Mouse (Mus musculus) G1E-ER4 (cell line): ENCODE data around the gene Chml. TPM values are rescaled to one million over a fixed set of nuclear protein-coding genes. Genes with fewer than 3 reads are reported as not detected.

ENCODE experiments used
- GATA1 ChIP-seq: IDR thresholded peaks from one replicate; pipeline ENCODE4 v1.8.0; 2012; ENCODE audit warnings: low read length, inconsistent platforms
- polyA plus RNA-seq: library from polyadenylated mRNA; stranded (reverse); fragments of >175 nt; gene quantifications from 2 replicates; pipeline ENCODE4 v1.2.3, GENCODE M21; 2012

Gene Chml
- 20.3 and 20.5 TPM in 2 replicates for polyA plus RNA-seq

GRCm38 (mm10) chr1:175692246-175692996 is at the start of gene Chml, which contains the start of gene Opn3:
TSS of gene Chml (minus strand) at chr1:175692901.
TSS of gene Opn3 (minus strand) at chr1:175692776.
- no peak for TF ChIP-seq GATA1

- TF ChIP-seq GATA1: no peak
Measured at GRCm38 (mm10) chr1:175725771-175726170, 33.1 kb upstream of the Chml start.

DNA sequence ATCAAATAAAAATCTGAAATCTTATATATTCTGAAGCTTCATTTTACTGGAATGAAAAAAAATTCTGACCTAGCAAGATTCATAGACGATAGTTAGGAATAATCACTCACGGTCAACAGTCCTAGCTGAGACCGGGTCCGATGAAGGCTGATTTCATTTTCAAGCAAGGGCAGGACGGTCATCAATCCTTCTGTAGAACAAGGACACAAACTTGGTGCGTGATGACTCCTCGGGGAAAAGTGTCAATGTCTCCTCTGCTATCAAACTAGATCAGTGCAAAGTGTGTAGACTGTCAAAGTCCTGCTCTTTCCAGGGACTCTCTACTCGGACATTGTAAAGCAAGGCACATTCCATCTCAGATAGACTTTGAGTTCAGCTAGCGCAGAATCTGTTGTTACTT is 24.1 kb upstream of the Chml start:
- no peak for TF ChIP-seq GATA1

GRCm38 (mm10) chr1:175712338-175712909 is 19.7 kb upstream of the Chml start:
- TF ChIP-seq GATA1: no peak

- TF ChIP-seq GATA1: no peak
Measured at GRCm38 (mm10) chr1:175708013-175708412, 15.3 kb upstream of the Chml start.

- TF ChIP-seq GATA1: no peak
Measured at GRCm38 (mm10) chr1:175707599-175707998, 14.9 kb upstream of the Chml start.

GRCm38 (mm10) chr1:175701145-175701544 is 8.4 kb upstream of the Chml start:
- TF ChIP-seq GATA1: no peak

DNA sequence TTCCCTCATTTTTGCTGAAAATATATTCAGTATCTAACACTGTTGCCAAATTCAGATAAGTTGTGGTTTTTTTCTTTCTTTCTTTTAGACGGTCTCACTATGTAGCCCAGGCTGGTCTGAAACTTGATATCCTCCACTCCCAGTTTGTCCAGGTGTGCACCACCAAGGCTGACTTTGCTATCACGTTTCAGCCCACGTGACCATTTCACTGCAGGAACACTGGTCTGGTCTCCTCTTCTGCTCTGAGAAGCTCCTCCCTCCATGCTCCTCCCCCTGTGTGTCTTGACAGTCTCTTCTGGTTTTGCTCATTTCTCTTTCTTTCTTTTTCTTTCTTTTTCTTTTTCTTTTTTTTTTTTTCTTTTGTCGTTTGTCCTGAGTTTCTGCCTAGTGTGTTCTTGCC is 7.1 kb upstream of the Chml start:
- no peak for TF ChIP-seq GATA1

- TF ChIP-seq GATA1: no peak
Measured at GRCm38 (mm10) chr1:175699375-175699774, 6.7 kb upstream of the Chml start.

DNA sequence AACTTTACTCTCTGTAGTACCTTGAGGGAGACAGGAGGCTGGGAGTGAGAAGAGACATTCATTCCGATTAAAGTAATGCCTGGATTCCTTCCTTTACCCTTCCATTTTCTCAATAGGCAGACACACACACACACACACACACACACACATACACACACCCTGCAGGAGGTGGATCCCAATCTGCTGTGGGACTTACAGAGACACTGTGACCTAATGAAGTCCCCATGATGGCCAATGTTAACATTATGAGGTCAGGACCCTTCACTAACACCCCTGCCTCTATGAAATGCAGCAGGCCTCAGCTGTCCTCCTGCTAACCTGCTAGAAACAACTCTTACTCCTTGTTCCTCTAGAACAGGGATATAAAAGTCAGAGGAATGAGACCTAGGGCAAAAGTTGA is 5.6 kb upstream of the Chml start, which contains the start of gene Wdr64:
TSS of gene Wdr64 (plus strand) at position 301 of the 400 bp plus-strand sequence.
- no peak for TF ChIP-seq GATA1

- TF ChIP-seq GATA1: no peak
Measured at GRCm38 (mm10) chr1:175693429-175693960, 794 bp upstream of the Chml start.

- TF ChIP-seq GATA1: no peak
Measured at GRCm38 (mm10) chr1:175692997-175693361, 278 bp upstream of the Chml start.

- TF ChIP-seq GATA1: no peak
Measured at GRCm38 (mm10) chr1:175691686-175692245, 935 bp downstream of the Chml start.

- no peak for TF ChIP-seq GATA1
Measured at GRCm38 (mm10) chr1:175680995-175681394, 11.7 kb downstream of the Chml start.

DNA sequence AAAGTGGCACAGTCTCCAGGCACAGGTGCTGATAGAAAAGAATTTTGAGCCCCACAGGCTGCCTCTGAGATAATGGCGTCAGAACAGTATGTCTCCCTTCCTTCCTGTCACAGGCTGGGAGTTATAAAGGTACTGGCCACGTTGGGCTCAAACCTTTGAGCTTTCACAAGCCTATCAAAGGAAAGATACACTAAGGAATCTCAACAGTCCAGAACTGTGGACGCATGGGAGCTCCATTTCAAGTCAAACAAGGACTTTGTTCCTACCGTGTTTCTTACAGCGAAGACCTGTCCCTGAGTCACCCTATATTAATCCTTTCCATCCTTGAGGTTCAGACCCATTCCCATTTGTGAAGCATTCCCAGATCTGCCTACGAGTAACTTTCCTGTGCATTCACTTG is 15.2 kb downstream of the Chml start:
- TF ChIP-seq GATA1: no peak

DNA sequence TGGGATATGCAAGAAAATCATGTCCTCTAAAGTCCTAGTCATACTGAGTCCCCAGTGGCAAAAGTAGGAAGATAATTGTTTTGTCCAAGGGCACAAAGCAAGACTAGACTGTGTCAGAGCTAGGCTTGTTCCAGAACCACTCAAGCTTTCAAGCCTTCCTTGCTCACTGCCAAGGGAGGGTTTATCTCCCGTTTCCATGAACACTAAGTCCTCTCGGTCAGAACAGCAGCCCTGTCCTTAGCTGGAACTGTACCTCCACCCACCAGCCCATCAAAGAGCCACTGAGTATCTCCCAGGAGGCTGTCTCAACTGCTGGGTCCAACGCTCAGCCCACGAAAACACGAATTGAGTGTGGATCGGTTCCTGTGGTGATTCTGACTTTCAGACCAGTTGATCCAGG is 17.6 kb downstream of the Chml start:
- no peak for TF ChIP-seq GATA1
